Mouse (Mus musculus): ENCODE measurements around the gene Exosc1.

Exosc1 gene

GRCm38 (mm10) chr19:41933179-41934086 is at the start of gene Exosc1, which contains the start of gene Zdhhc16:
TSS of gene Exosc1 (minus strand) at chr19:41933423.
TSS of gene Zdhhc16 (plus strand) at chr19:41933480.
- in situ Hi-C loops (cut with MboI; ENCODE audit: unreplicated experiment in 2 of 2), result loop anchor here in 1 of 2 experiments (10.0 kb wide), 1 partner anchor 129 kb away; the partner anchor contains the start of gene Arhgap19

- in situ Hi-C loops (cut with MboI; ENCODE audit: unreplicated experiment in 2 of 2), result no loop called here
These were observed 49.5 kb upstream of the Exosc1 start for GRCm38 (mm10) chr19:41982791-41983150.

- in situ Hi-C loops (cut with MboI; ENCODE audit: unreplicated experiment in 2 of 2), result no loop called here
These were observed 48.9 kb upstream of the Exosc1 start for GRCm38 (mm10) chr19:41981931-41982790.

GRCm38 (mm10) chr19:41981595-41981927 is 48.3 kb upstream of the Exosc1 start, which contains the start of gene Ubtd1:
TSS of gene Ubtd1 (plus strand) at chr19:41981763.
- in situ Hi-C loops (cut with MboI; ENCODE audit: unreplicated experiment in 2 of 2), result no loop called here

- in situ Hi-C loops (cut with MboI; ENCODE audit: unreplicated experiment in 2 of 2), result no loop called here
These were observed 47.8 kb upstream of the Exosc1 start, which contains the start of gene Mms19 for GRCm38 (mm10) chr19:41980819-41981594. TSS of gene Mms19 (minus strand) at chr19:41981157.

- in situ Hi-C loops (cut with MboI; ENCODE audit: unreplicated experiment in 2 of 2), result no loop called here
These were observed 47.2 kb upstream of the Exosc1 start for GRCm38 (mm10) chr19:41980422-41980818.

GRCm38 (mm10) chr19:41973891-41974794 is 40.9 kb upstream of the Exosc1 start:
- in situ Hi-C loops (cut with MboI; ENCODE audit: unreplicated experiment in 2 of 2), result no loop called here

- in situ Hi-C loops (cut with MboI; ENCODE audit: unreplicated experiment in 2 of 2), result no loop called here
These were observed 36.4 kb upstream of the Exosc1 start for GRCm38 (mm10) chr19:41969618-41970017.

GRCm38 (mm10) chr19:41953574-41953973 is 20.4 kb upstream of the Exosc1 start:
- in situ Hi-C loops (cut with MboI; ENCODE audit: unreplicated experiment in 2 of 2), result no loop called here

- in situ Hi-C loops (cut with MboI; ENCODE audit: unreplicated experiment in 2 of 2), result no loop called here
These were observed 19.1 kb upstream of the Exosc1 start for GRCm38 (mm10) chr19:41952287-41952686.

- in situ Hi-C loops (cut with MboI; ENCODE audit: unreplicated experiment in 2 of 2), result no loop called here
These were observed 10.6 kb upstream of the Exosc1 start for GRCm38 (mm10) chr19:41943841-41944240.

GRCm38 (mm10) chr19:41938539-41938938 is 5.3 kb upstream of the Exosc1 start:
- in situ Hi-C loops (cut with MboI; ENCODE audit: unreplicated experiment in 2 of 2), result loop anchor here in 1 of 2 experiments (10.0 kb wide), 1 partner anchor 134 kb away; the partner anchor contains the start of gene Arhgap19

- in situ Hi-C loops (cut with MboI; ENCODE audit: unreplicated experiment in 2 of 2), result loop anchor here in 1 of 2 experiments (10.0 kb wide), 1 partner anchor 131 kb away; the partner anchor contains the start of gene Arhgap19
These were observed 2.7 kb upstream of the Exosc1 start for GRCm38 (mm10) chr19:41935921-41936320.

GRCm38 (mm10) chr19:41934124-41934523 is 901 bp upstream of the Exosc1 start:
- in situ Hi-C loops (cut with MboI; ENCODE audit: unreplicated experiment in 2 of 2), result loop anchor here in 1 of 2 experiments (10.0 kb wide), 1 partner anchor 129 kb away; the partner anchor contains the start of gene Arhgap19

GRCm38 (mm10) chr19:41932686-41933085 is 537 bp downstream of the Exosc1 start:
- in situ Hi-C loops (cut with MboI; ENCODE audit: unreplicated experiment in 2 of 2), result loop anchor here in 1 of 2 experiments (10.0 kb wide), 1 partner anchor 128 kb away; the partner anchor contains the start of gene Arhgap19

- in situ Hi-C loops (cut with MboI; ENCODE audit: unreplicated experiment in 2 of 2), result no loop called here
These were observed 12.7 kb downstream of the Exosc1 start for GRCm38 (mm10) chr19:41920412-41921067.

GRCm38 (mm10) chr19:41919471-41919870 is 13.8 kb downstream of the Exosc1 start:
- in situ Hi-C loops (cut with MboI; ENCODE audit: unreplicated experiment in 2 of 2), result no loop called here

GRCm38 (mm10) chr19:41916853-41917252 is 16.4 kb downstream of the Exosc1 start:
- in situ Hi-C loops (cut with MboI; ENCODE audit: unreplicated experiment in 2 of 2), result no loop called here

Measured in v-Abl transformed pro-B cells (cell line).